Mouse (Mus musculus): ENCODE results near the gene Prop1. TPM values are rescaled to one million over a fixed set of nuclear protein-coding genes. Genes with fewer than 3 reads are reported as not detected.

Gene Prop1
- polyA plus RNA-seq, 3 experiments from 2014 or later, result not detected

Other genes starting within 250 kb of the Prop1 start
- 1 to 10 TPM in 2 of 3 experiments, under 1 TPM in 1; 0.65 to 2.6 (median 1.4) TPM for gene Zfp354c, start 126.0 kb downstream of the Prop1 start, polyA plus RNA-seq (2017; shearing (Covaris generic))
- not detected for gene Zfp879, start 112.2 kb downstream of the Prop1 start, polyA plus RNA-seq (2017; shearing (Covaris generic))
- not detected for gene Grm6, start 103.1 kb downstream of the Prop1 start, polyA plus RNA-seq (2017; shearing (Covaris generic))
- gene Zfp454, start 66.1 kb downstream of the Prop1 start, polyA plus RNA-seq (2017; shearing (Covaris generic)), result not detected
- gene Zfp2, start 37.6 kb downstream of the Prop1 start, polyA plus RNA-seq (2017; shearing (Covaris generic)), result under 1 TPM in 1 of 3 experiments, not detected in 2; 0.20 TPM
- gene Zfp354b, start 22.1 kb downstream of the Prop1 start, polyA plus RNA-seq (2017; shearing (Covaris generic)), result not detected
- gene 4933414I15Rik, start 10.0 kb downstream of the Prop1 start, polyA plus RNA-seq (2017; shearing (Covaris generic)), result not detected
- gene Olfr1378, start 12.8 kb upstream of the Prop1 start, polyA plus RNA-seq (2017; shearing (Covaris generic)), result not detected
- not detected for gene Olfr1377, start 28.2 kb upstream of the Prop1 start, polyA plus RNA-seq (2017; shearing (Covaris generic))
- not detected for gene Olfr51, start 49.8 kb upstream of the Prop1 start, polyA plus RNA-seq (2017; shearing (Covaris generic))
- not detected for gene Olfr54, start 60.5 kb upstream of the Prop1 start, polyA plus RNA-seq (2017; shearing (Covaris generic))
- not detected for gene Olfr1375, start 94.3 kb upstream of the Prop1 start, polyA plus RNA-seq (2017; shearing (Covaris generic))
- gene Zfp354a, start 105.5 kb upstream of the Prop1 start, polyA plus RNA-seq (2017; shearing (Covaris generic)), result not detected

Measured in inflammation-experienced regulatory T-cells, adult 6 months (primary cell).